Mouse (Mus musculus): ENCODE data around the gene Capn11. TPM values are rescaled to one million over a fixed set of nuclear protein-coding genes. Genes with fewer than 3 reads are reported as not detected.

Capn11 gene
- total and polyA plus RNA-seq, 2 experiments: 0.02 TPM; not detected in 1

DNA sequence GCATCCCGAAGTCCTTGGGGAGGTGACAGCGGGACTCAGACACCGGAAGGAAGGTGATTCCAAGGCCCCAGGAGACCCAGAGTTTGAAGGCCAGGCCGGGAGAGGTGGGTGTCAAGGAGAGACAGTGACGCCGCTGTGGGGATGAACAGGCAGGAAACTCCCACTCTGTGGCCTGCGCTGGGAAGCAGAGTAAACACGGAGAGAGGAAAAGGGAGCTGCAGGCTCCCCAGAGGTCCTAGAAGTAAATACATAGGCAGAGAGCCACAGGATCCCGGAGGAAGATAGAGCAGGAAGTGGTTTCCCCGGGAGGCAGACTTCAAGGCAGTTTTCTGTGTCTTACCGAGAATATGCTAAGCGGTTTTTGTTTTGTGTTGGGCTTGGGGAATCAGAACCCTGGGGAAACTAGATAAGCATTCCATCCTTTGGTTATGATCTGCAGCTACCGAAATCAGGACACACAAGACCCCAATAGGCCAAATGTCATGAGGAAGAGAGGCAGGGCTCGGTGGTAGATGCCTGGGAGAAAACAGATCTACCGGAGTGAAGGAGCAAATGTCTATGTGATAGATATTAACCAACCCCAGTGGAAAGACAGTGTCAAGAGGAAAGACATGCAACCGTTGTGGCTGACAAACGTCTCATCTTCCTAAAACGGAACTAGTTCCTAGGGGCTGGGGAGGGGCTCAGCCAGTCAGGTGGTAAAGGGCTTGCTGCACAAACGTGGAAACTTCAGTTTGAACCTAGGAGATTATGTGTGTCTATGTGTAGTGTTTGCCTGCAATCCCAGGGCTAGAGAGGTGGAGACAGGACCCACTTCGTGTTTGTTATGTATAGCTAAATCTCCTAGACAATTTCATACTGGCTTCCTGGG, 39.5 kb downstream of the Capn11 start:
- 52% methylated on average over 20 of the region's 20 CpGs for WGBS
- H3K9ac ChIP-seq (ENCODE audit: low read depth, low read length): peak overlapping the region; percentile 60
- peak overlapping the region; percentile 69 for H3K27ac ChIP-seq (replicated peaks; ENCODE audit: insufficient read depth, low read depth, low read length)
- no peaks in the 10 kb centered on the region; the same call in 1 of the 2 replicates for H3K4me1 ChIP-seq (ENCODE audit: control insufficient read depth, insufficient read depth, low read length)
- no peaks in the 10 kb centered on the region for H3K36me3 ChIP-seq (ENCODE audit: control insufficient read depth, insufficient read depth, low read length)
- TF ChIP-seq POLR2A (IDR thresholded peaks at IDR 0.05; ENCODE audit: extremely low read depth, insufficient read depth, low read length): no peak
- TF ChIP-seq CTCF (IDR thresholded peaks at IDR 0.05; ENCODE audit: low read depth, low read length): no peak
- H3K27me3 ChIP-seq (ENCODE audit: control insufficient read depth, insufficient read depth, low read length): no peaks in the 10 kb centered on the region
- DNase-seq (ENCODE audit: extremely low read depth, low read depth, low spot score): no peak
- H3K79me2 ChIP-seq (ENCODE audit: control insufficient read depth, insufficient read depth, low read length): no peaks in the 10 kb centered on the region
- H3K4me3 ChIP-seq (ENCODE audit: insufficient read depth, low read depth, low read length): peak overlapping the region; percentile 47

DNA sequence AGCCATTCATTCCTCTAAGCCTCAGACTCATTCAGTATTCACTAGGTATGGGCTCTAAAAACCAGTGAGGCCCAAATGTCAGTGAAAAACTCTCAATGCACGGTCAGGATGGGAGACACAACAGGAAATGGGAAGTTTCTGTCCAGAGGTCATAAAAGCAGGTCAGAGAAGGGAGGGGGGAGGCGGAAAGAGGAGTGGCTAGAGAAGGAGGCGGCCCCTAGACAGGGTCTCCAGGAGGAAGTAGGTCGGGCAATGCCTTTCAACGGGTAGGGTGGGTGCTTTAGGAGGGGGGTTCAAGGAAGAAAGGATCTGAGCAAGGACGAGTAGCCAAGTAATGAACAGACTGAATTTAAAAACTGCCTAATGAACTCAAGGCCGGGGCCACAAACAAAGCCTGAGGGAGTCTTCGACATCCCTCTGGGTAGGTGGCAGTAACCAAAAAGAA, 40.2 kb downstream of the Capn11 start:
- DNase-seq (ENCODE audit: extremely low read depth, low read depth, low spot score): peak; percentile 31
- no peaks in the 10 kb centered on the region for H3K79me2 ChIP-seq (ENCODE audit: control insufficient read depth, insufficient read depth, low read length)
- TF ChIP-seq CTCF (IDR thresholded peaks at IDR 0.05; ENCODE audit: low read depth, low read length): no peak
- no peak for TF ChIP-seq POLR2A (IDR thresholded peaks at IDR 0.05; ENCODE audit: extremely low read depth, insufficient read depth, low read length)
- H3K36me3 ChIP-seq (ENCODE audit: control insufficient read depth, insufficient read depth, low read length): no peaks in the 10 kb centered on the region
- no peaks in the 10 kb centered on the region for H3K27me3 ChIP-seq (ENCODE audit: control insufficient read depth, insufficient read depth, low read length)
- H3K4me3 ChIP-seq (ENCODE audit: insufficient read depth, low read depth, low read length): peak overlapping the region; percentile 47
- H3K9ac ChIP-seq (ENCODE audit: low read depth, low read length): peak overlapping the region; percentile 18
- H3K4me1 ChIP-seq (ENCODE audit: control insufficient read depth, insufficient read depth, low read length): no peaks in the 10 kb centered on the region; the same call in 1 of the 2 replicates
- H3K27ac ChIP-seq (replicated peaks; ENCODE audit: insufficient read depth, low read depth, low read length): peak overlapping the region; percentile 69
- 42% methylated on average over 8 of the region's 8 CpGs for WGBS

DNA sequence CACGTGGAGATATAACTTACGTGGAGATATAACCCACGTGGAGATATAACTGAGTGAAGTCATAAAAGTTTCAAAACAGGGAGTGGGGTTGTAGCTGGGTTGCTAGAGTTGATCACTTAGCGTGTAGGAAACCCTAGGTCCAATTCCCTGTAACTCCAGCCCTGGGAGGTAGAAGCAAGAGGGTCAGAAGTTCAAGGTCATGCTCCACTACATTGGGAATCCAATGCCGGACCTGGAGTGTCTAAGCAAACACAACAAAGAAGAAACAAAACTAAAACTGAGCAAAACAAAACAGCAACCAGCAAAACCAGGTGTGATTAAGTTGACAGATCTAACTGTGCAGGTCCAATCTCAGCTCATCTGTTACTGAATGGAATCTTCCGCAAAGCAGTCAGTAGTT, 41.5 kb downstream of the Capn11 start:
- Histone ChIP-seq H3K4me1 (ENCODE audit: control insufficient read depth, insufficient read depth, low read length) (no peaks in the 10 kb centered on the region; the same call in 1 of the 2 replicates), H3K36me3 (ENCODE audit: control insufficient read depth, insufficient read depth, low read length) (no peaks in the 10 kb centered on the region), H3K4me3 (ENCODE audit: insufficient read depth, low read depth, low read length) (no peak overlapping the region), H3K27me3 (ENCODE audit: control insufficient read depth, insufficient read depth, low read length) (no peaks in the 10 kb centered on the region), H3K79me2 (ENCODE audit: control insufficient read depth, insufficient read depth, low read length) (no peaks in the 10 kb centered on the region), H3K27ac (replicated peaks; ENCODE audit: insufficient read depth, low read depth, low read length) (no peak overlapping the region), H3K9ac (ENCODE audit: low read depth, low read length) (no peak overlapping the region)
- TF ChIP-seq POLR2A (IDR thresholded peaks at IDR 0.05; ENCODE audit: extremely low read depth, insufficient read depth, low read length) (no peak), CTCF (IDR thresholded peaks at IDR 0.05; ENCODE audit: low read depth, low read length) (no peak)
- 80% methylated on average over 6 of the region's 6 CpGs for WGBS
- DNase-seq (ENCODE audit: extremely low read depth, low read depth, low spot score): no peak

DNA sequence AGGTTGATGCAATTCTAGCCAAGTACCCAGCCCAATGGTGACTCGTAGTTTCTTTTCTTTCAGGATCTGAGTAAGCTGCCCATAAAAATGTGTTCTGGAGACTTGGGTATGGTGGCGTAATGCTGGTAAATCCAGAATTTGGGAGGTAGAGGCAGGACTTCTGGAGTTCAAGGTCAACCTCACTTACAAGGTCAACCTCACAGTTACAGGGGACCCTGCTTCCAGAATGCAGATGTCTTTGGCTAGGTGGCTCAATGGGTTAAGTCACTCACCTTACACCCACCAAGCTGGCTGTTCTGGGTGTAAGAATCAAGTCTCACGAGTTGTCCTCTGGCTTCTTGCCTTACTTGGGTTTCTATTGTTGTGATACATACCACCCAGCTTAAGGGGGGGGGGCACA, 42.4 kb downstream of the Capn11 start:
- no peak overlapping the region for H3K9ac ChIP-seq (ENCODE audit: low read depth, low read length)
- 93% methylated on average over 3 of the region's 3 CpGs for WGBS
- no peak for TF ChIP-seq POLR2A (IDR thresholded peaks at IDR 0.05; ENCODE audit: extremely low read depth, insufficient read depth, low read length)

DNA sequence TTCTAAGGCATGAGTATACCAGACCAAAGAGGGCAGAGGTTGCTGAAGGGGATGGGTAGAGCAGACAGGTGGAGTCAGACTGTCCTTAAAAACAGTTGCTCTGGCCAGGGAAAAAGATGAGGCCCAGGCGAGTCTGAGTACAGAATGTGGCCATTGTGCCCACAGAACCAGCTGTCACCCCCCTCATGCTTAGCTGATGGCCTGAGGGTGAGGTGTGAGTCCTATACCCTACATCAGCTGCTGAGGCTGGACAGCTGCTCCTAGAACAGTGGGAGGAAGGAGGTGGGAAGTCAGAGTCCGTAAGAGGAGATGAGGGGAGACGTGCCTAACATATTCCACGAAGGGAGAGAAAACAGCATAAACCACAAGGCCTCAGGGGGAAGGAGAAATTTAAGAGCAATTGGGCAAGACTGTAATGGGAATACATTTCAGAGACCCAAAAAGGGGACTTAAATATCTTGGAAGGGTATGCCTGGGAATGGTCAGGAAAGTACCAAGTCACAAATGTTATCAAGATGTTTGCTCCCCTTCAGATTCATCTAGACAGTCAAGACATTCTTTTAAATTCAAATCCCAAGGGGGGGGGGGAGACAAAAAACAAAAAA, 43.0 kb downstream of the Capn11 start:
- H3K4me3 ChIP-seq (ENCODE audit: insufficient read depth, low read depth, low read length): no peak overlapping the region
- H3K36me3 ChIP-seq (ENCODE audit: control insufficient read depth, insufficient read depth, low read length): no peaks in the 10 kb centered on the region
- peaks cover 2% of the 10 kb centered on the region for H3K4me1 ChIP-seq (ENCODE audit: control insufficient read depth, insufficient read depth, low read length)
- H3K9ac ChIP-seq (ENCODE audit: low read depth, low read length): no peak overlapping the region
- WGBS: 91% methylated on average over 4 of the region's 4 CpGs
- DNase-seq (ENCODE audit: extremely low read depth, low read depth, low spot score): no peak
- H3K27ac ChIP-seq (replicated peaks; ENCODE audit: insufficient read depth, low read depth, low read length): no peak overlapping the region
- TF ChIP-seq POLR2A (IDR thresholded peaks at IDR 0.05; ENCODE audit: extremely low read depth, insufficient read depth, low read length) (no peak), CTCF (IDR thresholded peaks at IDR 0.05; ENCODE audit: low read depth, low read length) (no peak)
- H3K79me2 ChIP-seq (ENCODE audit: control insufficient read depth, insufficient read depth, low read length): no peaks in the 10 kb centered on the region
- H3K27me3 ChIP-seq (ENCODE audit: control insufficient read depth, insufficient read depth, low read length): no peaks in the 10 kb centered on the region

More for the DNA sequence above, 42.4 kb downstream of the Capn11 start:
- peaks cover 2% of the 10 kb centered on the region for H3K4me1 ChIP-seq (ENCODE audit: control insufficient read depth, insufficient read depth, low read length)
- no peaks in the 10 kb centered on the region for H3K79me2 ChIP-seq (ENCODE audit: control insufficient read depth, insufficient read depth, low read length)
- H3K36me3 ChIP-seq (ENCODE audit: control insufficient read depth, insufficient read depth, low read length): no peaks in the 10 kb centered on the region
- DNase-seq (ENCODE audit: extremely low read depth, low read depth, low spot score): no peak
- H3K4me3 ChIP-seq (ENCODE audit: insufficient read depth, low read depth, low read length): no peak overlapping the region
- H3K27ac ChIP-seq (replicated peaks; ENCODE audit: insufficient read depth, low read depth, low read length): no peak overlapping the region
- no peaks in the 10 kb centered on the region for H3K27me3 ChIP-seq (ENCODE audit: control insufficient read depth, insufficient read depth, low read length)
